ENCODE assay signal across 9 mouse cellular contexts in the genomic region with DNA sequence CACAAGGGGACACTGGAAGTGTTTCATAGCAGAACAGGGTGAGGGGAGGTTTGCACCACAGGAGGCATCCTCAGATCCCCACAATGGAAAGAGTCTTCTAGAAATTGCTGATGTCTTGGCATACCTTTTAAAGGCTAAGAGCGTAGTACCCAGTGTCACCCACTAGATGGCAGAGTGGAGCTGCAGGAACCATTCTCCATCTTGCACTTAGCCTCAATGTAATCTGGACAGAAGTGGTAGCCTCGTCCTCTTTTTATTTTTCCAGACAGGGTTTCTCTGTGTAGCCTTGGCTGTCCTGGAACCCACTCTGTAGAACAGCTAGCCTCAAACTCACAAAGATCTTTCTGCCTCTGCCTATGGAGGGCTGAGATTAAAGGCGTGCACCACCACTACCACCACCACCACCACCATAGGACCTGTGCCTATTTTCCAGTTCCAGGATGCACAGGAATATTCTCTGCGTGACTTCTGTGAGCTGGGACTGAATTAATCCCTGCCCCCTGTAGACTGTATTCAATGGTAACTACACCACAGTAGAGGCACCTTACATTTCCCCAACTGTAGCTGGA.
DNase-seq lines count a peak whose midpoint lies in the region; ATAC-seq lines count a peak whose summit lies in the region.
"Had no signal": no experiment of that assay in that cellular context is flagged by ENCODE, and none has a peak within 500 bp of the region (broad histone marks: within the 10 kb centered on the region; RNA-seq: fewer than 3 reads in every experiment).

No protein-coding gene starts in this region.

- H3K4me1 ChIP-seq in embryonic facial prominence, embryonic 10.5 days = no peaks in the 10 kb centered on the region
- no peaks in the 10 kb centered on the region for H3K4me1 ChIP-seq in intestine, embryonic 16.5 days (ENCODE audit: control insufficient read depth, insufficient read depth, low read length)
- H3K4me1 ChIP-seq: liver, embryonic 13.5 days had no signal

- peak; percentile 55 for ATAC-seq in intestine, embryonic 16.5 days

- no peaks in the 10 kb centered on the region for H3K9me3 ChIP-seq in embryonic facial prominence, embryonic 10.5 days
- H3K9me3 ChIP-seq in intestine, embryonic 16.5 days (ENCODE audit: control insufficient read depth, low read length) = no peaks in the 10 kb centered on the region
- H3K9me3 ChIP-seq: liver, embryonic 13.5 days had no signal

- H3K4me2 ChIP-seq in intestine, embryonic 16.5 days (ENCODE audit: low read depth, low read length) = no peak overlapping the region
- H3K4me2 ChIP-seq: liver, embryonic 13.5 days had no signal

- 47% methylated on average over 4 of the region's 4 CpGs for WGBS in embryonic facial prominence, embryonic 10.5 days
- WGBS in intestine, embryonic 16.5 days = 48% methylated on average over 4 of the region's 4 CpGs

- H3K9ac ChIP-seq in intestine, embryonic 16.5 days (ENCODE audit: low read depth, low read length) = no peak overlapping the region
- H3K9ac ChIP-seq: liver, embryonic 13.5 days had no signal

- no peaks in the 10 kb centered on the region for H3K27me3 ChIP-seq in embryonic facial prominence, embryonic 10.5 days (replicated peaks; ENCODE audit: low read depth, poor library complexity, severe bottlenecking)
- H3K27me3 ChIP-seq in intestine, embryonic 16.5 days (replicated peaks; ENCODE audit: control insufficient read depth, insufficient read depth, low read length) = no peaks in the 10 kb centered on the region
- H3K27me3 ChIP-seq: liver, embryonic 13.5 days had no signal

- no peak overlapping the region for H3K27ac ChIP-seq in embryonic facial prominence, embryonic 10.5 days (replicated peaks)
- H3K27ac ChIP-seq in intestine, embryonic 16.5 days (ENCODE audit: low read length) = no peak overlapping the region
- H3K27ac ChIP-seq: liver, embryonic 13.5 days had no signal

- intact Hi-C loops in heart, postnatal 25 days (cut with DNase I) = no loop called here

- no peak overlapping the region for H3K4me3 ChIP-seq in embryonic facial prominence, embryonic 10.5 days
- H3K4me3 ChIP-seq in intestine, embryonic 16.5 days (ENCODE audit: low read length) = no peak overlapping the region
- H3K4me3 ChIP-seq: liver, embryonic 13.5 days had no signal

- no peaks in the 10 kb centered on the region for H3K36me3 ChIP-seq in embryonic facial prominence, embryonic 10.5 days (replicated peaks)
- no peaks in the 10 kb centered on the region for H3K36me3 ChIP-seq in intestine, embryonic 16.5 days (ENCODE audit: control insufficient read depth, insufficient read depth, low read length)

- DNase-seq in heart, adult 18-20 months = peak; percentile 41 to 73
- DNase-seq in heart, postnatal 25 days (ENCODE audit: low spot score) = no peak
- DNase-seq in A20 (ENCODE audit: low read depth, low spot score) = peak; percentile 61
- peak; percentile 65 for DNase-seq in adrenal gland, postnatal 10 days
- DNase-seq in embryonic facial prominence, embryonic 10.5 days (ENCODE audit: low spot score) = peak; percentile 64
- DNase-seq in lung, postnatal 4 days = peak; percentile 24 to 55
- DNase-seq in spleen, postnatal 10 days (ENCODE audit: low spot score in 2 of 2) = peak; percentile 26 to 64
- DNase-seq: liver, embryonic 13.5 days had no signal
